Mouse (Mus musculus): Measurements from ENCODE around the gene Alkbh7.

Alkbh7 gene

GRCm38 (mm10) chr17:57031661-57032420 is 34.7 kb downstream of the Alkbh7 start:
- peak; percentile 99 for DNase-seq

GRCm38 (mm10) chr17:57032854-57033253 is 35.7 kb downstream of the Alkbh7 start:
- DNase-seq = no peak

- peak in 1 of 2 experiments; percentile 31 for DNase-seq
These were observed 41.8 kb downstream of the Alkbh7 start for GRCm38 (mm10) chr17:57038978-57039377.

DNA sequence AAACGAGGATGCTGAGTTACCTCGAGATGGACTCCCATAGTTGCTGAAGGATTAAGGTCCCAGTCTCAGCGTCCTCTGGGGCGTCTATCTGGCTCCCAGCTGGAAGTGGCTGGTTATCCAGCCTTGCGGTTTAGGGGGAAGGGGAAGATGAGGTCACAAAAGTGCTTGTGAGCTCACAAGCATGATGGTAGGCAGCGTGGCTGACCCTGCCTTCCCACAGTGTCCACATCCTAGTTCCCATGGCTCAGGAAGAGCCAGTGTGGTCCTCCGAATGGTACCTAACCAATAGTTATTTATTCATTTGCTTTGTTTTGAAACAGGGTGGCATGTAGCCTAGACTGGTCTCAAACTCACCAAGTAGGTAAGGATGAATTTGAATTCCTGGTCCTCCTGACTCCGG is 44.4 kb downstream of the Alkbh7 start, which contains the start of gene Slc25a41:
TSS of gene Slc25a41 (minus strand) at position 101 of the 400 bp plus-strand sequence.
- DNase-seq = no peak

- DNase-seq = peak; percentile 32 to 53
These were observed 50.3 kb downstream of the Alkbh7 start for GRCm38 (mm10) chr17:57047406-57047805.

DNA sequence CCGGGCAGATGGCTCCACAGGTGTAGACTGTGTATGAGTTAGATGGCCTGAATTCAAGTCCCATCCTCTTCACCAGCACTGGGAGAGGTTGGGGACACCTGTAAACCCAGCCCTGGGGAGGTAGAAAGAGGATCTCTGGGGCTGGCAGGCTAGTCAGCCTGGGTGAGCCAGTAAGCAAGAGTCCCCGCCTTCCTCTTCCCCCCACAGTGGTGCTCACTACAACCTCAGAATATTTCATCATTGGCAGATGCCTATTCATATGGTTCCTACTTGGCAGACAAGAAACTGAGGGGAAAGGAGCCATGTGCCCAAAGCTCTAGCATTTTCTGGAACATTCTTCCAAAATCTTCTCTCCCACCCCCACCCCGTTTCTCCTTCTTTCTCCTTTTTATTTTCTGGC is 51.7 kb downstream of the Alkbh7 start:
- no peak for DNase-seq
